Mouse (Mus musculus) kidney, postnatal 0 days (tissue): ENCODE data around the gene Ambra1. TPM values are rescaled to one million over a fixed set of nuclear protein-coding genes. Genes with fewer than 3 reads are reported as not detected.

Experiments
- ATAC-seq: fragments of 200-750 bp; cut with Nextera tagmentation; replicated peaks from 2 replicates; pipeline ENCODE4 v1.8.0; 2017; ENCODE audit warnings: low read depth, moderate number of reproducible peaks, moderate TSS enrichment, moderate library complexity; ENCODE audit not compliant: low FRiP score
- DNase-seq: peaks from one replicate; pipeline ENCODE4 v3.0.0-alpha.2; 2016; ENCODE audit warnings: low spot score
- H3K27ac ChIP-seq: fragments of 300-500 bp; sonication (generic); 2 replicates; pipeline ENCODE4 v1.5.1; 2014; ENCODE audit warnings: mild to moderate bottlenecking
- H3K27me3 ChIP-seq: fragments of 300-500 bp; sonication (generic); 2 replicates; pipeline ENCODE4 v1.6.1; 2014; ENCODE audit warnings: low read length, mixed read lengths; ENCODE audit not compliant: insufficient read depth
- H3K36me3 ChIP-seq: fragments of 300-500 bp; sonication (generic); 2 replicates; pipeline ENCODE4 v1.6.1; 2014; ENCODE audit warnings: low read length, mixed read lengths; ENCODE audit not compliant: insufficient read depth
- H3K4me1 ChIP-seq: fragments of 300-500 bp; sonication (generic); replicated peaks from 2 replicates; pipeline ENCODE4 v1.6.1; 2014; ENCODE audit warnings: antibody characterized with exemption, low read length, mixed read lengths; ENCODE audit not compliant: insufficient read depth
- H3K4me2 ChIP-seq: fragments of 300-500 bp; sonication (generic); 2 replicates; pipeline ENCODE4 v1.6.1; 2014; ENCODE audit warnings: mild to moderate bottlenecking, low read length, moderate library complexity, mixed read lengths
- H3K4me3 ChIP-seq: fragments of 300-500 bp; sonication (generic); replicated peaks from 2 replicates; pipeline ENCODE4 v1.5.1; 2014; ENCODE audit warnings: low read depth, low read length
- H3K9ac ChIP-seq: fragments of 300-500 bp; sonication (generic); 2 replicates; pipeline ENCODE4 v1.6.1; 2014; ENCODE audit warnings: low read depth, low read length
- H3K9me3 ChIP-seq: fragments of 300-500 bp; sonication (generic); replicated peaks from 2 replicates; pipeline ENCODE4 v1.6.1; 2016; ENCODE audit warnings: low read length, inconsistent platforms, mixed read lengths
- CTCF ChIP-seq: IDR thresholded peaks from 2 replicates; pipeline ENCODE4 v1.5.1; 2016; ENCODE audit warnings: antibody characterized with exemption, low read depth, mild to moderate bottlenecking, moderate library complexity
- WGBS: fragments of 180-500 bp; shearing (Covaris S2); extraction: QIAGEN DNeasy Blood & Tissue Kit; methylation state at CpG from one replicate; pipeline ENCODE4 v1.1.7; 2014; 5-methylcytosine and 5-hydroxymethylcytosine counted together
- polyA plus RNA-seq: library from polyadenylated mRNA; unstranded; fragments of >200 nt; fragmentation: Nextera tagmentation; extraction: Ambion mirVana; gene quantifications from 2 replicates; pipeline ENCODE4 v1.2.1, GENCODE M21; 2015

Gene Ambra1
- polyA plus RNA-seq, 1 experiment from 2014 or later, result 10.4 TPM

- no peaks in the 10 kb centered on the region for H3K9me3 ChIP-seq
- H3K36me3 ChIP-seq, result peaks cover 41% of the 10 kb centered on the region
- H3K27me3 ChIP-seq, result peaks cover 1% of the 10 kb centered on the region; the same call in 1 of the 2 replicates
- H3K4me1 ChIP-seq, result peaks cover 5% of the 10 kb centered on the region; the same call in 1 of the 2 replicates
- no peak for ATAC-seq
- no peak for DNase-seq
- TF ChIP-seq CTCF, result no peak
- no peak overlapping the region for H3K4me2 ChIP-seq
- 94% methylated on average over 7 of the region's 7 CpGs for WGBS
- H3K4me3 ChIP-seq, result no peak overlapping the region
- no peak overlapping the region for H3K27ac ChIP-seq
- no peak overlapping the region for H3K9ac ChIP-seq
Measured at GRCm38 (mm10) chr2:91917096-91917495, 187.2 kb downstream of the Ambra1 start.

- no peak overlapping the region for H3K27ac ChIP-seq
- H3K4me3 ChIP-seq, result no peak overlapping the region
- no peak for ATAC-seq
- WGBS, result 84% methylated on average over 4 of the region's 4 CpGs
- H3K4me2 ChIP-seq, result no peak overlapping the region
- no peak for DNase-seq
- no peak overlapping the region for H3K9ac ChIP-seq
- no peak for TF ChIP-seq CTCF
- peaks cover 19% of the 10 kb centered on the region for H3K36me3 ChIP-seq
- peaks cover 15% of the 10 kb centered on the region; the same call in 1 of the 2 replicates for H3K4me1 ChIP-seq
- H3K27me3 ChIP-seq, result peaks cover 24% of the 10 kb centered on the region
- H3K9me3 ChIP-seq, result no peaks in the 10 kb centered on the region
Measured at GRCm38 (mm10) chr2:91920130-91920529, 190.2 kb downstream of the Ambra1 start.

- TF ChIP-seq CTCF, result no peak
- 2% methylated on average over 31 of the region's 31 CpGs for WGBS
- peaks cover 24% of the 10 kb centered on the region for H3K27me3 ChIP-seq
- H3K4me3 ChIP-seq, result peak overlapping the region; percentile 43
- H3K9ac ChIP-seq, result no peak overlapping the region
- H3K9me3 ChIP-seq, result no peaks in the 10 kb centered on the region
- ATAC-seq (peak; percentile 65), DNase-seq (peak; percentile 74)
- H3K4me1 ChIP-seq, result peaks cover 15% of the 10 kb centered on the region; the same call in 1 of the 2 replicates
- peak overlapping the region; percentile 74 for H3K4me2 ChIP-seq
- H3K36me3 ChIP-seq, result peaks cover 15% of the 10 kb centered on the region
- H3K27ac ChIP-seq, result no peak overlapping the region
Measured at GRCm38 (mm10) chr2:91921181-91921789, 191.4 kb downstream of the Ambra1 start.

GRCm38 (mm10) chr2:91921790-91922570 lies 192.0 kb downstream of the Ambra1 start:
- H3K27me3 ChIP-seq, result peaks cover 24% of the 10 kb centered on the region

GRCm38 (mm10) chr2:91922586-91923414 lies 192.9 kb downstream of the Ambra1 start:
- peaks cover 4% of the 10 kb centered on the region; the same call in 1 of the 2 replicates for H3K36me3 ChIP-seq
- H3K4me3 ChIP-seq, result peak overlapping the region; percentile 43
- ATAC-seq (no peak), DNase-seq (no peak)
- no peak for TF ChIP-seq CTCF
- H3K27me3 ChIP-seq, result peaks cover 24% of the 10 kb centered on the region
- H3K27ac ChIP-seq, result no peak overlapping the region
- peak overlapping the region; percentile 74; the same call in 1 of the 2 replicates for H3K4me2 ChIP-seq
- WGBS, result 2% methylated on average over 37 of the region's 37 CpGs
- H3K9me3 ChIP-seq, result no peaks in the 10 kb centered on the region
- H3K4me1 ChIP-seq, result peaks cover 15% of the 10 kb centered on the region; the same call in 1 of the 2 replicates
- no peak overlapping the region for H3K9ac ChIP-seq

More at GRCm38 (mm10) chr2:91921790-91922570, 192.0 kb downstream of the Ambra1 start:
- Histone ChIP-seq H3K9me3 (no peaks in the 10 kb centered on the region), H3K9ac (0 out of 2 replicates have a peak overlapping the region, but pooled peaks have one; percentile 2), H3K4me1 (peaks cover 15% of the 10 kb centered on the region; the same call in 1 of the 2 replicates), H3K4me2 (peak overlapping the region; percentile 74), H3K27ac (no peak overlapping the region), H3K36me3 (peaks cover 12% of the 10 kb centered on the region), H3K4me3 (peak overlapping the region; percentile 43)
- DNase-seq (peak; percentile 70), ATAC-seq (peak; percentile 37)
- 2% methylated on average over 62 of the region's 64 CpGs for WGBS
- peak; percentile 55 for TF ChIP-seq CTCF
